Mouse (Mus musculus): ENCODE data around the gene Ago3. TPM values are rescaled to one million over a fixed set of nuclear protein-coding genes. Genes with fewer than 3 reads are reported as not detected.

Gene Ago3
- polyA plus RNA-seq, 1 experiment from 2014 or later, result 17.2 TPM

DNA sequence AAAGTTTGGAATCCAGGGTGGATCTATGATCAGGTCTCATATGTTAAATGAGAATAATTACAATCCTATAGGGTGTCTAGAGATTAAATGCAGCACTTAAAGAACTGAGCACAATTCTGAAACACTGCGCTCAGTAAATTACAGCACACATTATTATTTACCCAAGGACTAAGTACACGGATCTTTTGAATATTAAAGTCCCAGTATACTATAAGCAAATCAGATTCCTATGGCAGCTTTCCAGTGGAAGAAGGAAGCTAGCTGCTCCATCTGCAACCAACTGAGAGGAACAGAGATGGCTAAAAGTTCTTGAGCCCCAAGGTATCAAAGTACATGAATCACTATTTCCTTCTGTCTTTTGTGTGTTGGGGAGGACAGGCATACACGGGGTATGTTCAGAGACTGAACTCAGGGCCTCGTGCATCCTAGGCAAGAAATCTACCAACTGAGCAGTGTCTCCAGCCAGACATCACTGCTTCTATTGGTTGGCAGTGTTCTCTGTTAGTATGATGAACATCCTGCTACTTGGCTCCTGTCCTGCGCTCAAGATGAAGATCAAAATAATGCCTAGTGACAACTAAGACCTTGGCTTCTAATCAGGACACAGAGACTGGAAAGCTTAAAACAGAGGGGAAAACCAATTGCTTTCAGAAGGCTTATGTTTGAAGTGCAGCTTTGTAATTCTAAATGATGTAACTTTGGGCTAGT is 25.3 kb upstream of the Ago3 start:
- Histone ChIP-seq H3K4me2 (no peak overlapping the region), H3K9me3 (replicated peaks) (no peaks in the 10 kb centered on the region), H3K27ac (no peak overlapping the region), H3K4me1 (no peaks in the 10 kb centered on the region), H3K36me3 (ENCODE audit: poor library complexity, severe bottlenecking) (peaks cover 99% of the 10 kb centered on the region), H3K9ac (no peak overlapping the region), H3K4me3 (no peak overlapping the region), H3K27me3 (no peaks in the 10 kb centered on the region)
- WGBS, result 91% methylated on average over 5 of the region's 5 CpGs
- no peak for ATAC-seq

DNA sequence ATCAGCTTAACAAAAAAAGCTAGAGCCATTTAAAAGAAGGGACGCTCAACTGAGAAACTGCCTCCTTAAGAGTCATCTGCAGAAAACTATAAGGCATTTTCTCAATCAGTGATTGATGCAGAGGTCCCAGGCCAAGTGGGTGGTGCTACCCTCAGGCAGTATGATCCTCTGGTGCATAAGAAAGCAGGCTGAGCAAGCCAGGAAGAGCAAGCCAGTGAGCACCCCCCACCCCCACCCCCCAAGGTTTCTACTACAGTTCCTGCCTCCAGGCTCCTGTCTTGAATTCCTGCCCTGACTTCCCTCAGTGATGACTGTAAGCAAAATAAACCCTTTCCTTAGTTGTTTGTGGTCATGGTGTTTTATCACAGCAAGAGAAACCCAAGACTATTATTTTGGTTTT is 20.9 kb upstream of the Ago3 start:
- Histone ChIP-seq H3K4me1 (no peaks in the 10 kb centered on the region), H3K27me3 (no peaks in the 10 kb centered on the region), H3K36me3 (ENCODE audit: poor library complexity, severe bottlenecking) (peaks cover 95% of the 10 kb centered on the region), H3K4me2 (no peak overlapping the region), H3K9me3 (replicated peaks) (no peaks in the 10 kb centered on the region), H3K27ac (no peak overlapping the region), H3K4me3 (no peak overlapping the region), H3K9ac (no peak overlapping the region)
- no peak for ATAC-seq
- 87% methylated on average over 1 of the region's 1 CpGs for WGBS

DNA sequence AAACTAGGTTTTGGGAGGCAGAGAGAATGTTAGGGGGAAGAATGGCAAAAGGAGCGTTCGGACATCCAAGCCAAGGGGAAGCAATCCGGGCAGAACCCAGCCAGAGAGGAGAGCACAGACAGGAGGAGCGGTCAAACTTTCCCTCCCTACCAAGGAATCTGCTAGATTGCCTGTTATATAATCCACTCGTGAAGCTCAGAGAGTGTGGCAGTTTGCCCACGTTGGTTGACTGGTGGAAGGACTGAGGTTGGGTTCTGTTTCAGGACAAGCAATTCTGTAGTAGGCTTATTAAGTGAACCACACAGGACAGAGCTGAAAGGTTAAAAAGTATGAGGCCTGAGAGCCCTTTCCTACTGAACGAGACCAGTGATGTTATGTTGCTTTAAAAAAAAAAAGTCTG is 17.8 kb upstream of the Ago3 start:
- WGBS, result 95% methylated on average over 7 of the region's 7 CpGs
- Histone ChIP-seq H3K9me3 (replicated peaks) (no peaks in the 10 kb centered on the region), H3K4me2 (no peak overlapping the region), H3K27ac (no peak overlapping the region), H3K27me3 (no peaks in the 10 kb centered on the region), H3K4me3 (no peak overlapping the region), H3K36me3 (ENCODE audit: poor library complexity, severe bottlenecking) (peaks cover 90% of the 10 kb centered on the region), H3K4me1 (no peaks in the 10 kb centered on the region), H3K9ac (no peak overlapping the region)
- ATAC-seq, result no peak

- Histone ChIP-seq H3K4me3 (no peak overlapping the region), H3K36me3 (ENCODE audit: poor library complexity, severe bottlenecking) (peaks cover 92% of the 10 kb centered on the region), H3K27ac (no peak overlapping the region), H3K4me1 (no peaks in the 10 kb centered on the region), H3K9ac (no peak overlapping the region), H3K9me3 (replicated peaks) (no peaks in the 10 kb centered on the region), H3K4me2 (no peak overlapping the region), H3K27me3 (no peaks in the 10 kb centered on the region)
- WGBS, result 89% methylated on average over 3 of the region's 3 CpGs
- no peak for ATAC-seq
These were observed 15.2 kb upstream of the Ago3 start for GRCm38 (mm10) chr4:126444528-126444927.

- Histone ChIP-seq H3K27ac (no peak overlapping the region), H3K4me1 (no peaks in the 10 kb centered on the region), H3K4me2 (no peak overlapping the region), H3K27me3 (no peaks in the 10 kb centered on the region), H3K4me3 (no peak overlapping the region), H3K36me3 (ENCODE audit: poor library complexity, severe bottlenecking) (peaks cover 88% of the 10 kb centered on the region), H3K9ac (no peak overlapping the region), H3K9me3 (replicated peaks) (no peaks in the 10 kb centered on the region)
- no peak for ATAC-seq
- 90% methylated on average over 5 of the region's 5 CpGs for WGBS
These were observed 8.9 kb upstream of the Ago3 start for GRCm38 (mm10) chr4:126438261-126438660.

DNA sequence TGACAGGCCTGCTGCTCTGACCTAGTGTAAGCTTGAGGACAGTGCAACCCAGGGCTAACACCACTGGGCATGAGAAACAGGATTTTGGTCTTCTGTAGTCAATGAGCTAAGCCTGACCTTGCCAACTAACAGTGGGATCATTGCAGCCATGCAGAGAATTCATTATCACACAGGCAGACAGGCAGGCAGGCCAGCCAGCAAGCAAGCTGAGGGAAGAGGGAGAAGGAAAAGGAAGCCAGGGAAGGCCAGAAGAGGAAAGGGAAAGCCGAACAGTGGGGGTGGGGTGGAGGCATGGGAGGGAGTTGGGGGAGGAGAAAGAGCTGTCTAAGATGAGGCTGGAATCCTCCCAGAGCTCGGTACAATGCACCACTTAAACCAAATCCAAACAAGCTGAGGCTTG is 6.9 kb upstream of the Ago3 start:
- H3K27me3 ChIP-seq, result no peaks in the 10 kb centered on the region

DNA sequence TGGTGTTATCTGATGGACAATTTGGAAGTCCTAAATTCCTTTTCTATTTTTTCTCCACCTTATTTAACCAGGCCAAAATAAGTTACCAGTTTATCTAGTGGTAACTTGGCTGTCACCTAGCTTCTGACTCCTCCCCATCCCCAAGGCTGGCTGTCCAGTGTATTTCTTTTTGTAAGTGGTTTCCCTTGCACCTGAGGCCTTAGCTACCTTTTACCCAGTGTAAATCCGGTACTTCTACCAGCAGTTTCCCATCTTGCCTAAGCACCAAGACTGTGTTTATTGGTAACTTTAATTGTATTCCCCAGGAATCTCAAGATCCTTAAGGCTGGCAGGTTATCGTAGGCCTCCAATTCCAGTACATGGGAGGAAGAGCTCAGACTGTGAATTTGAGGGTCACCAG is 4.7 kb upstream of the Ago3 start:
- H3K27me3 ChIP-seq, result no peaks in the 10 kb centered on the region
- peaks cover 4% of the 10 kb centered on the region; the same call in 1 of the 2 replicates for H3K4me1 ChIP-seq
- H3K27ac ChIP-seq, result no peak overlapping the region
- no peak overlapping the region for H3K4me2 ChIP-seq
- 93% methylated on average over 2 of the region's 2 CpGs for WGBS
- H3K4me3 ChIP-seq, result no peak overlapping the region
- no peaks in the 10 kb centered on the region for H3K9me3 ChIP-seq (replicated peaks)
- H3K9ac ChIP-seq, result no peak overlapping the region
- peaks cover 47% of the 10 kb centered on the region for H3K36me3 ChIP-seq (ENCODE audit: poor library complexity, severe bottlenecking)
- ATAC-seq, result no peak

More for the DNA sequence above, 6.9 kb upstream of the Ago3 start:
- H3K9me3 ChIP-seq (replicated peaks), result no peaks in the 10 kb centered on the region
- H3K9ac ChIP-seq, result no peak overlapping the region
- no peak overlapping the region for H3K4me2 ChIP-seq
- no peaks in the 10 kb centered on the region for H3K4me1 ChIP-seq
- H3K4me3 ChIP-seq, result no peak overlapping the region
- H3K36me3 ChIP-seq (ENCODE audit: poor library complexity, severe bottlenecking), result peaks cover 69% of the 10 kb centered on the region
- H3K27ac ChIP-seq, result no peak overlapping the region; the same call in 1 of the 2 replicates
- no peak for ATAC-seq
- WGBS, result 51% methylated on average over 2 of the region's 2 CpGs

GRCm38 (mm10) chr4:126433175-126433574 is 3.8 kb upstream of the Ago3 start:
- no peak overlapping the region for H3K4me2 ChIP-seq
- 91% methylated on average over 4 of the region's 4 CpGs for WGBS
- H3K4me1 ChIP-seq, result peaks cover 12% of the 10 kb centered on the region
- ATAC-seq, result no peak
- peaks cover 38% of the 10 kb centered on the region for H3K36me3 ChIP-seq (ENCODE audit: poor library complexity, severe bottlenecking)
- H3K27me3 ChIP-seq, result no peaks in the 10 kb centered on the region
- no peak overlapping the region for H3K9ac ChIP-seq
- no peaks in the 10 kb centered on the region for H3K9me3 ChIP-seq (replicated peaks)
- H3K27ac ChIP-seq, result no peak overlapping the region
- no peak overlapping the region for H3K4me3 ChIP-seq

- no peak overlapping the region for H3K9ac ChIP-seq
- H3K9me3 ChIP-seq (replicated peaks), result no peaks in the 10 kb centered on the region
- H3K36me3 ChIP-seq (ENCODE audit: poor library complexity, severe bottlenecking), result peaks cover 23% of the 10 kb centered on the region
- H3K4me2 ChIP-seq, result no peak overlapping the region
- 86% methylated on average over 4 of the region's 4 CpGs for WGBS
- ATAC-seq, result no peak
- peaks cover 13% of the 10 kb centered on the region for H3K4me1 ChIP-seq
- no peak overlapping the region for H3K4me3 ChIP-seq
- no peaks in the 10 kb centered on the region for H3K27me3 ChIP-seq
- H3K27ac ChIP-seq, result no peak overlapping the region
These were observed 2.4 kb upstream of the Ago3 start for GRCm38 (mm10) chr4:126431746-126432145.

DNA sequence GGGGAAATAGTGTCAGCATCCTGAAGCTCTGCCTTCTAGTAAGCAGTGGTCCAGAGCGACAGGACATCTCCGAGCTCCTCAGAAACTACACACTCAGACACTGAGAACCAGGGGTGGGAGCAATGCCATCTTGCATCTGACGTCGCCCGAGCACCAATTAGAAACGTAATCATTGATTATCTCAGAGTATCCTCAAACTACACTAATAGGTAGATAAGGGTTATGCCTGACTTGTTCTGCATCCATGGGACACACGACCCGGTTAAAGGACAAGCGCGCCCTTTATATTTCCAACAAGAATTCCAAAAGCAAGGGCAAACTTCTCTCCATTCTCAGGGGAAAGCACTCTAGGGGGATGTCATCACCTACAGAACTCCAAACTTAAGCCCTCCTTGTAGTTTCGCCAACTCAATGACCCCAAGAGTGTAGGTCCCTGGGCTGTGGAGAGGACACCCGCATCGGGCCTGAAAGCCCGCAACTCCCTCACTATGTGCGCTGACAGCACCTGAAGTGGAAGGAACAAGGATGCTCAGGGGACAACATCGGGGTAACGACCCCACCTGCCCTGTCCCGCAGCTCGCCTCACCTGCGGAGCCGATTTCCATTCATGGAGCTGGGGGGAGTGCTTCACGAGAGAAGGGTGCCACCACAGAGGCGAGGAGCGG is 542 bp downstream of the Ago3 start:
- H3K36me3 ChIP-seq (ENCODE audit: poor library complexity, severe bottlenecking), result no peaks in the 10 kb centered on the region
- H3K4me3 ChIP-seq, result peak overlapping the region; percentile 95
- WGBS, result 2% methylated on average over 24 of the region's 24 CpGs
- H3K27ac ChIP-seq, result peak overlapping the region; percentile 83
- peaks cover 13% of the 10 kb centered on the region for H3K4me1 ChIP-seq
- no peaks in the 10 kb centered on the region for H3K27me3 ChIP-seq
- H3K9me3 ChIP-seq (replicated peaks), result no peaks in the 10 kb centered on the region
- peak; percentile 56; the same call in 1 of the 2 replicates for ATAC-seq
- peak overlapping the region; percentile 93 for H3K9ac ChIP-seq
- peak overlapping the region; percentile 83 for H3K4me2 ChIP-seq

DNA sequence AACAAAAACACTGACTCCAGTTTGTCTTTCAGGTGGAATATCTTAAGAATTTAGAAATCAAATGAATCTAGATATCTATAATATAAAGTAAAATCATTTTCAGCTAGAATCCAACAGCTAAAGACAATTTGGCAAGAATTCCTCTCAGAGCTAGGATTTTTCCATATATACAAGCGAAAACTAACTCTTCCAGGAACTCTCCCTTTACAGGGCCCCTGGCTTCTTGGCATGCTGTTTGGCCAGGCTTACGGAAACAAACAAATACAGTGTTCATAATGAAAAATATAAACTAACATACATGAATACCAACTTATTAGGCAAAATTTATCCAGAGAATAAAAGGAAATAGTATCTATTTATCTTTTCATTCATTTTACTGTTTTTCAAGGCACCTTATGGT is 5.5 kb downstream of the Ago3 start:
- no peak overlapping the region for H3K4me3 ChIP-seq
- H3K4me1 ChIP-seq, result peaks cover 8% of the 10 kb centered on the region
- ATAC-seq, result no peak
- H3K27ac ChIP-seq, result no peak overlapping the region
- H3K9ac ChIP-seq, result no peak overlapping the region
- no peak overlapping the region for H3K4me2 ChIP-seq
- H3K9me3 ChIP-seq (replicated peaks), result no peaks in the 10 kb centered on the region
- no peaks in the 10 kb centered on the region for H3K27me3 ChIP-seq
- 88% methylated on average over 2 of the region's 2 CpGs for WGBS
- H3K36me3 ChIP-seq (ENCODE audit: poor library complexity, severe bottlenecking), result no peaks in the 10 kb centered on the region

DNA sequence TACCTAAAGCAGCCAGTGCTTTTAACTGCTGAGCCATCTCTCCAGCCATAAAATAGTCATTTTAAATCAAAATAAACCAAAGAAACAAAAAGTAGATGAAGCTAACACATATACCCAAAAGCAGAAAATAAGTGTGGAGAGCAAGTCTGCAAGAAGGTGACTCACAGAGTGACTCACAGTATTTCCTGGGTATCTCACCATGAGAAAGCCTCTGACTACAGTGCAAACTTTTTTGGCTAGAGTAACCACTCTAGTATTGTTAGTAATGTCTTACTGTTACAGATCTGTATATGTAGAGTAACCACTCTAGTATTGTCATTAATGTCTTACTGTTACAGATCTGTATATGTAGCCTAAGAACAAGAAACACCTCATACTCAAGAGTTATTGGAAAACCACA is 13.6 kb downstream of the Ago3 start:
- Histone ChIP-seq H3K4me3 (no peak overlapping the region), H3K27me3 (no peaks in the 10 kb centered on the region), H3K4me1 (no peaks in the 10 kb centered on the region), H3K27ac (no peak overlapping the region), H3K9ac (no peak overlapping the region), H3K36me3 (ENCODE audit: poor library complexity, severe bottlenecking) (peaks cover 5% of the 10 kb centered on the region; the same call in 1 of the 2 replicates), H3K9me3 (replicated peaks) (no peaks in the 10 kb centered on the region), H3K4me2 (no peak overlapping the region)
- ATAC-seq, result no peak
